Comparison of ENCODE assay signal across 23 mouse cellular contexts in the genomic region with DNA sequence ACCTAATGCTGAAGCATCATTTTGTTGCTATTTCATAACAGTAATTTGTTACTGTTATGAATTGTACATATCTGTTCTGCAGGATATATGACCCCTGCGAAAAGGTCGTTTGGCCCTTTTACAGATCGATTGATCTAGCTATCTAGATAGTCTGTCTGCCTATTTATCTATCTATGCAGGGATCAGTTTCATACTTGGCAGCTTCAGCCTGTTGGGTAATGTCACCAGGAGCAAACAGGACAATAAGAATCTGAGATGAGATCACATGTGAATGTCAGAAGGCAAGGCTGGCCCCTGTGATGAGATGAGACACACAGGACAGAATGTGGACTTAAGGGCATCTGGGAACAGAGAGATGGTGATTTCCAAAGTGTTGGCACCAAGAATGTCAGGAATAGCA. TPM values are rescaled to one million over a fixed set of nuclear protein-coding genes. Genes with fewer than 3 reads are reported as not detected.
"Had no signal": no experiment of that assay in that cellular context is flagged by ENCODE, and none has a peak within 500 bp of the region (broad histone marks: within the 10 kb centered on the region; RNA-seq: fewer than 3 reads in every experiment).

No protein-coding gene starts in this region.

- DNase-seq: lung, adult 18-20 months; lung, embryonic 14.5 days; lung, postnatal 10 days; lung, postnatal 4 days; retina, postnatal 1 day; right cerebral cortex, adult 18-20 months; right cerebral cortex, postnatal 25 days; right cerebral cortex, postnatal 4 days; spleen, adult 18-20 months; thymus, adult 18-20 months; thymus, postnatal 14 days; thymus, postnatal 36 days had no signal

- H3K27ac ChIP-seq: liver, embryonic 15.5 days; midbrain, embryonic 10.5 days; midbrain, embryonic 13.5 days; midbrain, embryonic 15.5 days; neural tube, embryonic 13.5 days; neural tube, embryonic 15.5 days had no signal

- H3K27me3 ChIP-seq: liver, embryonic 15.5 days; midbrain, embryonic 13.5 days; midbrain, embryonic 15.5 days; neural tube, embryonic 13.5 days; neural tube, embryonic 15.5 days had no signal

- H3K4me2 ChIP-seq: liver, embryonic 15.5 days; lung, embryonic 14.5 days; midbrain, embryonic 13.5 days; midbrain, embryonic 15.5 days; neural tube, embryonic 13.5 days; neural tube, embryonic 15.5 days had no signal

- H3K9ac ChIP-seq: liver, embryonic 15.5 days; lung, embryonic 14.5 days; midbrain, embryonic 13.5 days; midbrain, embryonic 15.5 days; neural tube, embryonic 13.5 days; neural tube, embryonic 15.5 days had no signal

- ATAC-seq: midbrain, embryonic 13.5 days; midbrain, embryonic 15.5 days had no signal

- H3K9me3 ChIP-seq: liver, embryonic 15.5 days; midbrain, embryonic 10.5 days; midbrain, embryonic 13.5 days; midbrain, embryonic 15.5 days; neural tube, embryonic 13.5 days; neural tube, embryonic 15.5 days had no signal

- H3K36me3 ChIP-seq: midbrain, embryonic 13.5 days; midbrain, embryonic 15.5 days; neural tube, embryonic 13.5 days; neural tube, embryonic 15.5 days had no signal

- H3K4me3 ChIP-seq: liver, embryonic 15.5 days; midbrain, embryonic 10.5 days; midbrain, embryonic 13.5 days; midbrain, embryonic 15.5 days; myocyte; neural tube, embryonic 13.5 days; neural tube, embryonic 15.5 days had no signal

RNA-seq across cellular contexts. Expression of gene Adipoq, which starts 16.0 kb away (rescaled TPM):
- total RNA-seq: megakaryocyte-erythroid progenitor cell, adult 5-6 weeks had no signal
- polyA plus RNA-seq: liver, embryonic 15.5 days; lung, embryonic 14.5 days; midbrain, embryonic 10.5 days; midbrain, embryonic 15.5 days; myocyte; neural tube, embryonic 11.5 days; neural tube, embryonic 13.5 days; stomach, embryonic 14.5 days; stomach, embryonic 16.5 days had no signal
